Mouse (Mus musculus): ENCODE results near the gene Plpp7.
A peak's percentile ranks its signal among the peaks of the same experiment; 100 is the strongest.

Plpp7 gene

GRCm38 (mm10) chr2:32095351-32096121 is at the start of gene Plpp7:
Gene Plpp7 (plus strand): TSS chr2:32095528.
- DNase-seq (ENCODE audit: extremely low spot score), result peak; percentile 62

- DNase-seq (ENCODE audit: extremely low spot score), result no peak
These were observed 49.3 kb upstream of the Plpp7 start for GRCm38 (mm10) chr2:32046009-32046408.

GRCm38 (mm10) chr2:32047323-32047722 is 48.0 kb upstream of the Plpp7 start:
- DNase-seq (ENCODE audit: extremely low spot score), result no peak

GRCm38 (mm10) chr2:32051791-32052190 is 43.5 kb upstream of the Plpp7 start:
- DNase-seq (ENCODE audit: extremely low spot score), result no peak

GRCm38 (mm10) chr2:32052418-32052817 is 42.9 kb upstream of the Plpp7 start:
- DNase-seq (ENCODE audit: extremely low spot score), result no peak

GRCm38 (mm10) chr2:32055357-32055965 is 39.9 kb upstream of the Plpp7 start:
- no peak for DNase-seq (ENCODE audit: extremely low spot score)

DNA sequence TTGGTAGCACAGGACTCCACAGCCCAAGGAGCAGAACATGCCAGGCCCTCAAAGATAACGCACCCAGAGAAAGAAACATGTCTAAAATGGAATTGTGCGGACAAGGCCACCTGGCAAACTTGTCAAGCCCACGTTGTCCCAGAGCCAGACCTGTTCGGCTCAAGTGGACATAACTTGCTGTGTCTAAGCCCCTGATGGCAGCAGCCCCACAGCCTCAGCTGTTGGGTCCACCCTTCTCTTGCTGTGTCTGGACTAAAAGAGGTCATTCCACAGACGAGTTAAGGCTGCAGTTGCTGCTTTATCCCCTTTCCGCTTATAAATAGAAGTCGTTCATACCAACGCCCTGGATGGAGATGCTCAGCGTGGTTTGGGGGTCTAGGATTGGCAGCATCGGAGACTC is 38.8 kb upstream of the Plpp7 start:
- no peak for DNase-seq (ENCODE audit: extremely low spot score)

GRCm38 (mm10) chr2:32057360-32057759 is 38.0 kb upstream of the Plpp7 start:
- no peak for DNase-seq (ENCODE audit: extremely low spot score)

- DNase-seq (ENCODE audit: extremely low spot score), result no peak
These were observed 37.5 kb upstream of the Plpp7 start for GRCm38 (mm10) chr2:32057794-32058193.

DNA sequence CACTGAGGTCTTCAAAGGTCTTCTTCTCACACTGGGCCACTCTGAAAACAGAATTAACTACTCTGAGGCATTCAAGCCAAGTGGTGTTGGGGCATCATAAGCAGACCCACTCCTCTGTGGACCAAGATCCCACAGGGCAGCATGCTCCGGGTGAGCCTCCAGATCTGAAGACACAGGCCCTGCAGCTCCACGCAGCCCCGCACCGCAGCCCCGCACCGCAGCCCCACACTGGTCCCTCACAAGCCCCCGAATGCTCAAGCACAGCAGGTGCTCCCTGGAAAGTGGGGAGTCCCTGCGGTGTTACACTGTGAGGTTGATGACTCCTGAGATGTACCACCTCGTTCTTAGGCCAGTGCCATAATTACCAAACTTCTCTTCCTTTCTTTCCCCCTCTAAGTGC is 37.1 kb upstream of the Plpp7 start:
- DNase-seq (ENCODE audit: extremely low spot score), result no peak

DNA sequence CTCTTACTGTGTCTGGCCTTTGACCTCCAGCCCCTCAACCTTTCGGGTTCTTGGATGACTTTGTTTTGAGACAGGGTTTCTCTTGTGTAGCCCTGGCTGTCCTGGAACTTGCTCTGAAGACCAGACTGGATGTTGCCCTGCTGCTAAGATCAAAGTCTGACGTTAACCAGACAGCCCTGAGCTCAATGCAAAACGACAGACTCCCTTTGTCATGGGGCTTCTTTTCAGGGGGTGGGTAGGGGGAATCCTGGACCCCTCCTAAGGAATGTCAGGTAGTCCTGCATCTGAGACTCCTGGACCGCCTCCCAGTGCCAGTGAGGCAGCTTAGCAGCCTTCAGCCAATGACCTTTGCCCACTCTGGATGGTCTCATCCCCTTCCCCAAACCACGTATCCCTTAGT is 36.6 kb upstream of the Plpp7 start:
- no peak for DNase-seq (ENCODE audit: extremely low spot score)

- no peak for DNase-seq (ENCODE audit: extremely low spot score)
These were observed 35.7 kb upstream of the Plpp7 start for GRCm38 (mm10) chr2:32059613-32060012.

GRCm38 (mm10) chr2:32060228-32060805 is 35.0 kb upstream of the Plpp7 start:
- no peak for DNase-seq (ENCODE audit: extremely low spot score)

DNA sequence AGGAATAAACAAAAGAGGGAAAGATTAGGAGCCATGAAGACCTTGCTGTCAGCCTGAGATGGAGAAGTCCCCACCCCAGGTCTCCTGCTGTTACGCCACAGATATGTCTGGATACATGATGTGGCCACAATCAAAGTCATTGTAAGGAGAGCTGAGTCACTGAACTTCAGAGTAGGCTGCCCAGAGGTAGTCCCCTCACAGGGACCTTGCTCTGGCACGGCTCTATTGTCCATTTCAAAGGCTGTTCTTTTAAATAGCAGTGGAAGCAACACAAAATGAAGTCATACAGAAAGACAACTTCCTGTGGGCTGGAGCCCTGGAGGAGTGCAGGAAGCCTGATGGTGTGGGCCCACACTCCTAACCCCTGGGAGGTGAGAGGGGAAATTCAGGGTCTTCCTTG is 34.1 kb upstream of the Plpp7 start:
- no peak for DNase-seq (ENCODE audit: extremely low spot score)

GRCm38 (mm10) chr2:32061722-32062505 is 33.4 kb upstream of the Plpp7 start:
- no peak for DNase-seq (ENCODE audit: extremely low spot score)

GRCm38 (mm10) chr2:32062626-32063410 is 32.5 kb upstream of the Plpp7 start:
- no peak for DNase-seq (ENCODE audit: extremely low spot score)

GRCm38 (mm10) chr2:32063451-32064151 is 31.7 kb upstream of the Plpp7 start:
- DNase-seq (ENCODE audit: extremely low spot score), result no peak

DNA sequence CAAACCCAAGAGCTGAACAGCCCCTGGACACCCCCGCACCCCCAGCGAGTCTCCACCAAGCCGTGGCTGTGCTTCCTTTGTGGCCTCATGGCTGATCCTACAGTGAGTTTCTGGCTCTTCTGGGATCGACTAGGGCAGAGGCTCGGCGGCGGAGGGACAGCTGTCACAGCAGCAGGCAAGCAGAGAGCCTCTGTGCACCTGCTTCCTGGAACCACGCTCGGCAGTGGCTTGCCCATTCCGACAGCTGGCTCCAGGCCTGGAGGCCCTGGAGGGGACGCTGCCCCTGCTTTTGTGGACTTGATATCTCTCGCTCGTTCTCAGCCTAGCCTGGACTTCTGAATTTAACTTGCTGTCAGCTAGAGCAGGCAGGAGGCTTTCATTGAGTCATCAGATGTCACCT is 30.4 kb upstream of the Plpp7 start:
- no peak for DNase-seq (ENCODE audit: extremely low spot score)

DNA sequence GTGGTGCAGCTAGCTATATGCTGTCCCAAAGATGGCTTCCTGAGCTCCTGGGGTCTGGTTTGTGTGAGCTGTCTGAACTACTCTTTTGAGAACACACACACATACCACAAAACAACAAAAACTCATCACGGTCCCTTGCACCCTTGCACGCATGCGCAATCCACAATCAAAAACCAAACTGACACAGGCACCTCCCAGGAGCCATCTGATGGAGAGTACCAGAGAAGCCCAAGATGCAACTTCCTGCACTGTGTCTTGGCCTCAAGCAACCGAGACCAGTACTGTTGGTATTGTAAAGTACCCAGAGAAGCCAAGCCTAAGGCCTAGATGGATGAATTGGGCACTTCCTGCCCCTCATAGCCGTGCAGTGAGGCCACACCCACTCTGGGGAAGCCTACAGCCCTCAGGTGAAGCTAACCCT is 29.9 kb upstream of the Plpp7 start:
- no peak for DNase-seq (ENCODE audit: extremely low spot score)

DNA sequence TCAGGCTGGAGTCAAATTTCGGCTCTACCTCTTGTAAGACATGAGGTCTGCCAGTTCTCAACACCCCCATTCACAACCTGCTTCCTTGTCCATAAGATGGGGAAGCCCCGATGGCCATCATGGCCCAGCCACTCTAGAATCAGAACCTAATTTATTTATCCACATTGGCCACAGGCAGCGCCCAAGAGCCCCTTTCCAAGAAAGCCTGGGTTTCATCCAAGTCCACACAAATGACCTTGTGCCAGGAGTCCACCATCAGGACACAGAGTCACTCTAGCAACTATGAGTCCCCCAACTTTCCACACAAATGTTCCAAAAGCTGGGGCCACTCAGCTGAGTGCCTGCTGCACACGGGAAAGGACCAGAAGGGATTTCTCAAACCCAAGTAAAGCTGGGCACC is 29.3 kb upstream of the Plpp7 start:
- DNase-seq (ENCODE audit: extremely low spot score), result no peak
